Mouse (Mus musculus): ENCODE measurements around the gene Rere.
"Not testable (repeated sequence)": the region's sequence is repeated elsewhere in the genome, so short reads cannot be mapped to it uniquely, and the experiment has no call there.

Rere gene

DNA sequence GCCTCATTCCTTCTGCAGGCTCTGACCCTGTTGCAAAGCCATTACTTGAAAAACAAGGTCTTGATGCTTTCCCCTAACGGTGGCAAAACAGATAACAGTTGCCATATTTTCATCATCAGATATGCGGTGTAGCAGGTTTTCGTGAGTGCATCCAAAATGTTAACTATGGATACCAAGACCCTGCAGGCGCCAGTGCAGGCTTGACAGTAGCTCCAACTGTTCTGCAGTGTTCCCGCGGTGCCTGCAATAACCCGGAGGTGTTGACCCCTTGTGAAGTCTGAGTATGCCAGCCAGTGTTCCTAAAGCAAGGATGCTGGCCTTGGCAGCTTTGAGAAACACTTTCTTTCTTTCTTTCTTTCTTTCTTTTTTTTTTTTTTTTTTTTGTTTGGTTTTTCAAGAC, 26.3 kb upstream of the Rere start:
- no peak for DNase-seq

DNA sequence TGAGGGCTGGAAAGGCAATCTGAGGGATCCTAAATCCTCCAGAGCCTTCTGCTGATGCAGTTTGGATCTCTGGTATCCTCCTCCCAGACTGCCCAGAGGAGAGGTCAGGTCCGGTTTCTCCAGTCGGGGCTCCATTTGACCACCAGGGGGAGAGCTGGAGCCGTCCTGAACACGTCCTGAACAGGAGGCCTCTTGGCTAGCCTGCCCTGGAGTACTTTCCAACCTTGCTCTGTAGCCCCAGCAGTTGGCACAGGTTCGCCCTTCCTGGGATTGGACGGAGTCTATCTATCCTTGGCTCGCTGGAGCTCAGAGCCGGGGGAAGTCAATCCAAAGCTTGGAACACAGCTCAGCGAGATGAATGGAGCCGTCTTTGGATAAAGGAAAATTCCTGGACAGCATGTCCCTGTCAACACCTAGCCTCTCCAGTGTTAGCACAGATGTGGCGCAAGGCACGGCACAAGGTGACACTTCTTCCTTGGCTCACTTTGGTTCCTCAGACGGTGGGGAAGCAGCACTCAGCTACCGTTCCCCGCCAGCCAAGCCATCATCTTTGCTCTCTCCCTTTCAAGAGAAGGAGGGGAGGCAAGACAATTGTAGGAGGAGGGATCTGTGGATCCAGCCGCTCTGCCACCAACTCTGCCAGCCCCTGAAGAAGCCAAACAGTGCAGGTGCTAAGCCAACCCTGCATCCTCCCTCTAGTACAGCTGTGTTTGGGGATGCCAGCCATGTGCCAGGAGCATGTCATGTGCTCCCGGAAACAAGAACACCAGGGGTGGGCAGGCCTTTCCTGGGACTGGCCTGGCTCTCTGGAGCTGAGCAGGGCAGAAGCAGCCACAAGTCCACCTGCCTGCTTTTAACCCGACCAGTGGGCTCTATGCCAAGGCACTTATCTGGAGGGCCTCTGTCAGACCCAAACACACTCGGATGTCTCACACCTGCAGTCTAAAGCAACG, 23.9 kb upstream of the Rere start:
- peak; percentile 56 to 64 for DNase-seq

DNA sequence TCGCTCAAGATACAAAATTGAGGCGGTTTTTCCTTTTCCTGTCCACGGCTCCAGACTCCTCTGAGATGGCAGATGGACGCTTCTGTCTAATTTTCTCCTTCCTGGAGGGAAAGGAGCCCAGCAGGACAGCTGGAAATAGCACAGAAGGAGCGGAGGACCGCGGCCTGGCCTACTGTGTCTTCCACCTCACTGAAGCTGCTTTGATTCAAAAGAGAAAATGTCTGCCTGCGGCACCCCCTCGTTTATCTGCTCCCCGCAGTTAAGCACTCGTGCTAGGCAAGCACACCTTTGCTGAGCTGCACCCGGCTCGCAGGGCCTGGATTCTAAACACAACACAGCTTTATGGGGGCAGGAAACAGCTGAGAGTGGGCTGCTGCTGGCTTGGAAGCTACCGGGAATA, 23.1 kb upstream of the Rere start:
- no peak for DNase-seq

DNA sequence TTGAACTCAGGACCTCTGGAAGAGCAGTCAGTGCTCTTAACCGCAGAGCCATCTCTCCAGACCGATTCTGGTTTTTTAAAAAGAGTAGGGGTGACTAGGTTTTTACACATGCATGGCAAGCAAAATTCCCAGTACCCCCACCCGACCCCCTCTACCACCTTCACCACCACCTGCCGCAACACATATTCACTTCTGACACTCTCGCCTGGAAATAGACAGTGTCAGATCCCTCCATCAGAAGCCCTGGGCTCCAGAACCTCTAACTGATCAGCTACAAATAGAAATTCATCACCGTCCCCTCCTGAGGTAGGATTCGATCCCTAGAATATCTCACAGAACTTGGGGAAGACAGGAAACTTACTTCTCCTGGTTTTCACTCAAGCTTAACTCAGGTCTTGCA, 21.9 kb upstream of the Rere start:
- no peak for DNase-seq

GRCm38 (mm10) chr4:150260111-150260510, 21.3 kb upstream of the Rere start:
- no peak for DNase-seq

- no peak for DNase-seq
Measured at GRCm38 (mm10) chr4:150260745-150261144, 20.7 kb upstream of the Rere start.

- no peak for DNase-seq
Measured at GRCm38 (mm10) chr4:150262301-150262700, 19.1 kb upstream of the Rere start.

- DNase-seq, result no peak
Measured at GRCm38 (mm10) chr4:150264903-150265302, 16.5 kb upstream of the Rere start.

DNA sequence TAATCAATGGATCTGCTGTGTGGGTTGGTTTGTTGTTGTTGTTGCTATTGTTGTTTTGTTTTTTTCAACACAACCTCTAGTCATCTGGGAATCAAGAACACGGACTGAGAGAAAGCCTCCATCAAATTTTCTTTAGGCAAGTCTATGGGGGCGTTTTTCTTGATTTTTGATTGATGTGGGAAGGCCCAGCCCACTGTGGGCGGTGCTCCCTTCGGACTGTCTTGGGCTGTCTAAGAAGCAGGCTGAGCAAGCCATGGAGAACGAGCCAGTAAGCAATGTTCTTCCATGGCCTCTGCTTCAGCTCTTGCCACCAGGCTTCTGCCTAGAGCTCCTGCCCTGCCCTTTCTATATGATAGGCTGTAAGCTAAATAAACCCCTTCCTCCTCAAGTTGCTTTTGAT, 16.0 kb upstream of the Rere start:
- no peak for DNase-seq

DNA sequence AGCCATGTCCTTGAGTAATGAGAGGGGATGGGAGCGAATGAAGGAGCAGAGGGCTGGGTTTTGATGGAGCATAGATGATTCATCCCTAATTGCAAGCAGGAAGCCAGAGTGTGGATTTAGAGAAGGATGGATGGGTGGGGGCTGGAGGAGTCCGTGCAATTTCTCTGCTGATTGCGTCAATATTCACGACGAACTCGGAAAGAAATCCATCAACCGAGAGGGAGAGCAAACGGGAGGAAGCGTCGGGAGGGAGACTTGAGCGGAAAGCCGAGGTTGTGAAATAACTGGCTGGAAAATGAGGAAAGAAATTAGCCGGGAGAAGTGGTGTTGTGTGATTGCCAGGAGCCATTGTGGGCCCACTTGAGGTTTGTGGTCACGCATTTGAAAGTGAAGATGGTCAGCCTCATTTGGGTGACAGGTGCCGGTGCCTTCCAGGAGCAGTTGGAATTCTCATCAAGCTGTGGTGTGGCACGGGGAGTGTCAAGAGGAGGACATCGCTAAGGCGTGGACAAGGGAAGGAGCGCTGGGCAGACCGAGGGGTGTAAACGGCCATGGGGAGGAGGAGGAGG, 14.7 kb upstream of the Rere start:
- no peak for DNase-seq

DNA sequence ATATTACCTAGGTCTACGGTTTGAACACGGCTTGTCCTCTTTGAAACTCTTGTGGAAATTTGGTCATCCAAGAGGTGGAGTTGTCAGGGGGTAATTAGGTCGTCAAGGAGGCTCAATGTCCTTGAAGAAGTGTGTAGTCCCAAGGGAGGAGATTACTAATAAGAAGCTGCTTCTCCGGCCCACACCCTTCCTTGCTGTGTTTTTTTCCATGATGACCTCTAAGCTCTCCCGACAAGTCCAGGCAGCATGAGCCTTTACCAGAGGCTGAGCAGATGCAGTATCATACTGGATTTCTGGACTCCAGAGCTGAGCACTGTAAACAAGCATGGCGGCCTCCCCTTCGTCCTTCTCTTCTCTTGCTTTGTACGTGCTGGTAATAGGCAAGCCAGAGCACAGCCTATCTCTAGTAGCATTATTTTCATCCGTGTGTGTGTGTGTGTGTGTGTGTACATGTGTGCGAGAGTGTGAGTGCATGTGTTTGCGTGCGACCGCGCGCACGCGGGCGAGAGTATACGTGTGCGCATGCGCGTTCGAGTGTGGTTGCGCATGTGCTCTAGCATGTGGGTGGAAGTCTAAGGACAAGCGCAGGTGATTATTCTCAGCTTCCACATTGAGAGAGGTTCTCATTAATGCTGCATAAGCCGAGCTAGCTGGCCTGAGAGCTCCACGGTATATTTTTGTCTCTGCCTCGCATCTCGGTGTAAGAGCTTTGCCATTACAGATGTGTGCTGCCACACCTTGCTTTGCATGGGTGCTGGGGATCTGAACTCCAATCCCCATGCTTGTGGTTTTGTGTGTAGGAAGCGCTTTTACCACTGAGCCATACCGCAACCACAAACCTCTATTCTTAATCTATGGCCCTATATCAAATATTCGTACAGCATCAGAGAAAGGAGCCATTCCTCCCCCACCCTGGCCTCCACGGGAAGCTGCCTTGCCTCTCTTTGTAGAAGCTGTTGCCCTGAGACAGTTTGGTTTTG, 12.5 kb upstream of the Rere start:
- DNase-seq, result peak; percentile 30 to 40

DNA sequence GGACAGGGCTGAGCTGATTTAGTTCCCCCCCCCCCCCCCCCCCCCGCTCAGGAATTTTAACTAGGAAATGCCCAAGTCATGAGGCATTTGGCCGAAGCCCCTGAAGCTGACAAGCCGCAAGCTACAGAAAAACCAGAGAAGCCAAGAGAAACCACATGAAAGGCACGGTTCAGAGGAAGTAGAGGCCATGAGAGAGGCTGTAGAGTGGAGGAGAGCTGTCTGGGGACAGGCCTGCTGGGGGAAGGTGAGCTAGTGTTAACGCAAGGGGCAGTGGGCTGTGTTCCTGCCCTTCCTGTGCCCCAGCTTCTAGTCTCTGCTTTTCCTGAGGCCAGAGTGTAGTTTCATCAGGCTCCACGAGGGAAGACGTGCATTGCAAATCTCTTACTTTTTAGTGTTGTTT, 11.8 kb upstream of the Rere start:
- no peak for DNase-seq

DNA sequence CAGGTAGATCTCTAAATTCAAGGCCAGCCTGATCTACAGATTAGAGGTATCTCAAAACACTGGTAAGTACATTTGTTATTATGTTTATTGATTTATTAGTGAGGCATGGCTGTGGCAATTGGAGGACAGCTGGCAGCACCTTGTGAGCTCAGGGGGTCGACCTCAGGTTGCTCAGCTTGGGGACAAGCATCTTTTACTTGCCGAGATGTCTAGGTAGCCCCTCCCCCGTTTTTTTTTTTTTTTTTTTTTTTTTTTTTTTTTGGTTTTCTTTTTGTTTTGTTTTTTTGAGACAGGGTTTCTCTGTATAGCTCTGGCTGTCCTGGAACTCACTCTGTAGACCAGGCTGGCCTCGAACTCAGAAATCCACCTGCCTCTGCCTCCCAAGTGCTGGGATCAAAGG, 10.7 kb upstream of the Rere start:
- not testable (repeated sequence) for DNase-seq

GRCm38 (mm10) chr4:150272725-150273124, 8.7 kb upstream of the Rere start:
- no peak for DNase-seq

DNA sequence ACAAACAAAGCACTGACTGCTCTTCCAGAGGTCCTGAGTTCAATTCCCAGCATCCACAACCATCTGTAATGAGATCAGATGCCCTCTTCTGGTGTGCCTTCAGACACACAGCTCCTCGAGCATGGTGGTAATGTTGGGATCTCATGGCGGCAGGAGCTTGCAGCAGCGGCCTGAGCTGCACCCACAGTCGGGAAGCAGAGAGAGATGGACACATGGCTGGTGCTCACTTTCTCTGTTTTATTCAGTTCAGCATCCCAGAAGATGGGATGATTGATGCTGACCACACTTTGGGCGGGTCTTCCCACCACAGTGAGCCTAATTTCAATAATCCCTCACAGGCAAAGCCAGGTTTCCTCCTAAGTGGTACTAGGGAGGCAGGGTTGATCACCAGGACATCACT, 5.9 kb upstream of the Rere start:
- no peak for DNase-seq

- not testable (repeated sequence) for DNase-seq
Measured at GRCm38 (mm10) chr4:150279336-150279735, 2.1 kb upstream of the Rere start.

DNA sequence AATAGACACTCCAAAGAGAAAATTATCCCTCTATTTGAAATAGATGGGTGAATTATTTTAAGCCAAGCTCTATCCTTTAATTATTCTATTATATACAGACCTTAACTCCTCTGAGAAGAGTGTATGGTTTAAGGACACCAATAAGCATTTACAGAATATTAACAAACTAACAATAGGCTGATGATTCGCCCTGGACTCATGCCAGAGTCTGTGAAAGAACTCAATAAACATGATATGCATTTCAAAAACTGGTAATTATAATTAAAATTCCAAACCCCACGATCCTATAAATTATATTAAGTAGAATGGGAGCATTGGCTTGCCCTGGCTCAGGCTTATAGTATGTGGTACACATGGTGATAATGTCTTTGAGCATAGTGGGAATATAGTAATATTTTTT, 1.4 kb upstream of the Rere start:
- no peak for DNase-seq

GRCm38 (mm10) chr4:150280459-150280858, 987 bp upstream of the Rere start:
- DNase-seq, result no peak

DNA sequence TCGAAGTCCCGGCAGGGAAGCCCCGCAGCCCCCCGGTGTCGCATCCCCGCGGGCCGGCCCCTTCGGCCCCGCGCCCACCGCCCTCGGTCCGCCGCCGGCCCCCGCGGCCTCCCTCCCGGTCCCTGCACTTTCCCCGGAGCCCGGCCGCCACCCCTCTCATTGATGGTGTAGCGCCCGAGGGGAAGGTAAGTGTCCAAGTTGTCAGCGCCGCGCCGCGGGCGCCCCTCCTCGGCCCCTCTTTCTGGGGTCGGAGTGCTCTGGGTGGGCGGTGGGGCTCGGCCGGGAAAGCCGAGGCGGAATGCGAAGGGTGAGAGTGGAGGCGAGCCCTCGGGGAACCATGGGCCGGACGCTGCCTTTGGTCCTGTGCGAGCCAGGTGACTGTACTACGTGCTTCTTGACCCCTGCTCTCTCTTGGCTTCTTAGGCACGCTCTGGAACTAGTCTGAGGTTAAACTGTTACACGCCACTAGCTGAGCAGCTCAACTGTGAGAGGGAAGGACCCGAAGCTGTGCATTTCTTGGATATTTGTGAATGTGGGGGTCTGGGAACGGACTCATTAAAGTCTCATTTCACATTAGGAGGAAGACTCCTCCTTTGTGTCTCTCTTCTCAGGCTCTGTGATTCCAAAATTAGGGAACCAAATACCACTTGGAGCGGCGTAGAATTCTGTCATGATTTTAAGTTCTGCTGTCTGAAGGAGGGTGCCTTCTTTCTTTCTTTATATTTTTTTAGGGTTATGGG, 615 bp downstream of the Rere start:
- peak; percentile 47 to 64 for DNase-seq

GRCm38 (mm10) chr4:150282631-150283334, 1.3 kb downstream of the Rere start:
- DNase-seq, result no peak

DNA sequence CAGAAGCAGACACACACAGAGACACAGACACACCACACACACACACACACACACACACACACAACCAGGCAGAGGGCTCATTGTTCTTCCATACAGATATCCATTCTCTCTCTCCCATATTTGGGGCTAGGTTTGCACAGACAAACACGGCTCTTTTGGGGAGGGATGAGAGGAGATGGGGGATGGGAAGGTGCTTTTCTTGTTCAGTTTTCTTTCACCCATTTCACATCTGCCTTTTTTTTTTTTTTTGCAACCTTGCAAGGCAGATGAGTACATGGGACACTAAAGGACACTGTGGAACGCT, 1.8 kb downstream of the Rere start:
- no peak for DNase-seq

GRCm38 (mm10) chr4:150283993-150284392, 2.5 kb downstream of the Rere start:
- DNase-seq, result no peak
